Comparison of ENCODE assay signal across 8 mouse cellular contexts in the genomic region with DNA sequence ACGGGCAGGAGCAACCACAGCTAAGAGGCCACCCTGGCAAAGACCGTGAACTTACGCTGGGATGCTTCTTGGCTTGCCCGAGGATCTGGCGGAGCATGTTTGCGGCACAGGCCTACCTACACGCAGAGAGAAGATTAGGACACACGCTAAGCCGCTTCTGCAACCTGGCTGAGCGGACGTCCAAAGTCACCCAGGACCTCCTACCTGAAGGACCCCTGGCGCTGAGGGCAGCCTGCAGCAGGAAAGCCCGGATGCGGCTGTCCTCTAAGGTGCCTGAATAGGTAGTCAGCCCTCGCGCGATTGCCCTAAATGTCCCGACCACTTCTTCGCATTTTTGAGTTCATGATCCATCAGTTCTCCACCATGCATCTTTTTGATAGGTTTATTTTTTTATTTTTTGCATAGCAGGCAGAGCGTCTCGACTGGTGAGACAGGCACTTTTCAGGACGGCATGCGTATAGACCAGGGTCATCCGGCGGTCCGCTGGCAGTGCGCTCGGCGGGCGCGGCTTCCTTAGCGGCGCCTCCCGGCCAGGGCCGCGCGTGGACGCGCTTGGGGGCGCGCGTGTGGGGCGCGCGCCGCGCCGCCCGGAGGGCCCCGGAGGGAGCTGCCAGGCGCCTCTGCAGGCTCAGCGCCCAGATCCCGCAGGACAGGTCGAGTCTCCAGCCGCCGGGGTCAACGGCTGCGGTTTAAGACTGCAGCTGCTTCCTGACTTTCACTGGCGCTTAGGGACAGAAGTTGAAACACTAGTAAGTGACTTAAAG. TPM values are rescaled to one million over a fixed set of nuclear protein-coding genes. Genes with fewer than 3 reads are reported as not detected.
DNase-seq lines count a peak whose midpoint lies in the region; ATAC-seq and TF ChIP-seq lines count a peak whose summit lies in the region.

A gene (minus strand): TSS at position 229 of the 764 bp plus-strand sequence.
A gene (plus strand): TSS at position 541 of the 764 bp plus-strand sequence.

- H3K9me3 ChIP-seq in E14TG2a.4 (ENCODE audit: low read length), result no peaks in the 10 kb centered on the region
- no peaks in the 10 kb centered on the region for H3K9me3 ChIP-seq in forebrain, embryonic 12.5 days
- no peaks in the 10 kb centered on the region for H3K9me3 ChIP-seq in heart, postnatal 0 days (replicated peaks; ENCODE audit: control insufficient read depth, low read length)
- H3K9me3 ChIP-seq in liver, embryonic 16.5 days (replicated peaks; ENCODE audit: control insufficient read depth, low read length), result no peaks in the 10 kb centered on the region
- H3K9me3 ChIP-seq in neural tube, embryonic 13.5 days, result no peaks in the 10 kb centered on the region

- peak; percentile 99 for TF ChIP-seq EP300 in heart, postnatal 0 days (IDR thresholded peaks at IDR 0.05; ENCODE audit: low read depth)

- H3K4me1 ChIP-seq in E14TG2a.4 (replicated peaks; ENCODE audit: low read depth, low read length), result peaks cover 28% of the 10 kb centered on the region
- H3K4me1 ChIP-seq in forebrain, embryonic 12.5 days, result peaks cover 19% of the 10 kb centered on the region
- H3K4me1 ChIP-seq in heart, postnatal 0 days (ENCODE audit: control insufficient read depth, insufficient read depth), result peaks cover 14% of the 10 kb centered on the region
- peaks cover 17% of the 10 kb centered on the region for H3K4me1 ChIP-seq in liver, embryonic 16.5 days (ENCODE audit: control insufficient read depth, low read depth, low read length)
- peaks cover 23% of the 10 kb centered on the region for H3K4me1 ChIP-seq in neural tube, embryonic 13.5 days (replicated peaks)
- H3K4me1 ChIP-seq in testis, adult 2 months (ENCODE audit: control insufficient read depth, insufficient read depth, low read length), result no peaks in the 10 kb centered on the region

- peak; percentile 90 for TF ChIP-seq POLR2A in testis, adult 2 months (IDR thresholded peaks at IDR 0.05; ENCODE audit: control insufficient read depth, low read depth, low read length)

- peak within 1 kb of the TSS; percentile 95 for H3K4me3 ChIP-seq in E14TG2a.4 (replicated peaks; ENCODE audit: low read length)
- H3K4me3 ChIP-seq in forebrain, embryonic 12.5 days (replicated peaks), result peak within 1 kb of the TSS; percentile 63
- peak within 1 kb of the TSS; percentile 63 for H3K4me3 ChIP-seq in heart, postnatal 0 days (ENCODE audit: low read depth, low read length)
- peak within 1 kb of the TSS; percentile 75 for H3K4me3 ChIP-seq in liver, embryonic 16.5 days (ENCODE audit: low read depth, low read length)
- peak within 1 kb of the TSS; percentile 75 for H3K4me3 ChIP-seq in neural tube, embryonic 13.5 days
- peak within 1 kb of the TSS; percentile 97 for H3K4me3 ChIP-seq in testis, adult 2 months (ENCODE audit: control insufficient read depth, low read depth, low read length)

- no peak for TF ChIP-seq CTCF in E14TG2a.4 (conservative IDR thresholded peaks at IDR 0.05; ENCODE audit: low read length)
- TF ChIP-seq CTCF in heart, postnatal 0 days (IDR thresholded peaks at IDR 0.05; ENCODE audit: low read depth), result no peak
- no peak for TF ChIP-seq CTCF in testis, adult 2 months (IDR thresholded peaks at IDR 0.05; ENCODE audit: control insufficient read depth, insufficient read depth, insufficient replicate concordance, low read depth, low read length)

- peak; percentile 83 for DNase-seq in c-Kit-positive CD71-positive TER-119-positive erythroid progenitor cells, embryonic 14.5 days (ENCODE audit: low spot score)
- DNase-seq in heart, postnatal 0 days (ENCODE audit: low spot score), result peak; percentile 95
- DNase-seq in kidney, postnatal 4 days, result peak; percentile 92 to 95

- ATAC-seq in forebrain, embryonic 12.5 days (ENCODE audit: low FRiP score), result peak; percentile 96
- peak; percentile 97 for ATAC-seq in heart, postnatal 0 days (ENCODE audit: insufficient read depth, low read depth)
- peak; percentile 98 for ATAC-seq in liver, embryonic 16.5 days (ENCODE audit: low read depth)
- peak; percentile 97 for ATAC-seq in neural tube, embryonic 13.5 days (ENCODE audit: low read depth)

- under 1% methylated on average over 59 of the region's 59 CpGs for WGBS in forebrain, embryonic 12.5 days
- WGBS in heart, postnatal 0 days, result under 1% methylated on average over 59 of the region's 59 CpGs
- WGBS in liver, embryonic 16.5 days (ENCODE audit: insufficient replicate concordance), result under 1% methylated on average over 59 of the region's 59 CpGs
- WGBS in neural tube, embryonic 13.5 days, result under 1% methylated on average over 59 of the region's 59 CpGs

- peaks cover 36% of the 10 kb centered on the region for H3K36me3 ChIP-seq in E14TG2a.4 (ENCODE audit: insufficient read depth, low read length)
- peaks cover 15% of the 10 kb centered on the region for H3K36me3 ChIP-seq in forebrain, embryonic 12.5 days (replicated peaks)
- H3K36me3 ChIP-seq in heart, postnatal 0 days (replicated peaks; ENCODE audit: control insufficient read depth, insufficient read depth, low read length), result peaks cover 20% of the 10 kb centered on the region
- H3K36me3 ChIP-seq in liver, embryonic 16.5 days (ENCODE audit: control insufficient read depth, insufficient read depth), result peaks cover 2% of the 10 kb centered on the region; the same call in 1 of the 2 replicates
- peaks cover 22% of the 10 kb centered on the region for H3K36me3 ChIP-seq in neural tube, embryonic 13.5 days
- no peaks in the 10 kb centered on the region for H3K36me3 ChIP-seq in testis, adult 2 months (ENCODE audit: control insufficient read depth, insufficient read depth, low read length)

- H3K4me2 ChIP-seq in forebrain, embryonic 12.5 days, result peak within 1 kb of the TSS; percentile 55
- H3K4me2 ChIP-seq in heart, postnatal 0 days (ENCODE audit: low read depth, low read length), result peak within 1 kb of the TSS; percentile 62
- H3K4me2 ChIP-seq in liver, embryonic 16.5 days (ENCODE audit: low read depth, low read length), result peak within 1 kb of the TSS; percentile 78
- peak within 1 kb of the TSS; percentile 80 for H3K4me2 ChIP-seq in neural tube, embryonic 13.5 days

- H3K9ac ChIP-seq in forebrain, embryonic 12.5 days, result peak within 1 kb of the TSS; percentile 83
- H3K9ac ChIP-seq in heart, postnatal 0 days (replicated peaks; ENCODE audit: low read depth, low read length), result peak within 1 kb of the TSS; percentile 83
- peak within 1 kb of the TSS; percentile 78 for H3K9ac ChIP-seq in liver, embryonic 16.5 days (ENCODE audit: low read depth, low read length)
- peak within 1 kb of the TSS; percentile 93 for H3K9ac ChIP-seq in neural tube, embryonic 13.5 days

- H3K27me3 ChIP-seq in E14TG2a.4 (ENCODE audit: insufficient read depth, low read length), result no peaks in the 10 kb centered on the region
- no peaks in the 10 kb centered on the region for H3K27me3 ChIP-seq in forebrain, embryonic 12.5 days
- H3K27me3 ChIP-seq in heart, postnatal 0 days (ENCODE audit: control insufficient read depth, insufficient read depth, low read length), result no peaks in the 10 kb centered on the region
- H3K27me3 ChIP-seq in liver, embryonic 16.5 days (ENCODE audit: control insufficient read depth, insufficient read depth, low read depth, low read length), result no peaks in the 10 kb centered on the region
- no peaks in the 10 kb centered on the region for H3K27me3 ChIP-seq in neural tube, embryonic 13.5 days
- no peaks in the 10 kb centered on the region for H3K27me3 ChIP-seq in testis, adult 2 months (ENCODE audit: control insufficient read depth, insufficient read depth, low read length)

- peak within 1 kb of the TSS; percentile 61 for H3K27ac ChIP-seq in forebrain, embryonic 12.5 days
- peak within 1 kb of the TSS; percentile 85 for H3K27ac ChIP-seq in heart, postnatal 0 days (ENCODE audit: low read depth)
- peak within 1 kb of the TSS; percentile 79 for H3K27ac ChIP-seq in liver, embryonic 16.5 days (ENCODE audit: low read length)
- peak within 1 kb of the TSS; percentile 81 for H3K27ac ChIP-seq in neural tube, embryonic 13.5 days (replicated peaks)
- peak within 1 kb of the TSS; percentile 84 for H3K27ac ChIP-seq in testis, adult 2 months (ENCODE audit: control insufficient read depth, insufficient read depth, low read depth, low read length)

RNA-seq across cellular contexts. Expression of the first gene that starts in this region (rescaled TPM):
- 705 and 733 TPM in 2 replicates for polyA plus RNA-seq in forebrain, embryonic 12.5 days (2016; fragmentation: Nextera tagmentation; extraction: Ambion mirVana)
- 1,872 and 2,133 TPM in 2 replicates for total RNA-seq in heart, postnatal 0 days (2014; rRNA removed; ENCODE audit: low replicate concordance)
- 3,474 and 3,647 TPM in 2 replicates for polyA plus RNA-seq in heart, postnatal 0 days (2015; fragmentation: Nextera tagmentation; extraction: Ambion mirVana)
- 494 and 536 TPM in 2 replicates for polyA plus RNA-seq in liver, embryonic 16.5 days (2015; fragmentation: Nextera tagmentation; extraction: Ambion mirVana)
- polyA plus RNA-seq in neural tube, embryonic 13.5 days (2015; fragmentation: Nextera tagmentation; extraction: Ambion mirVana), result 1,026 and 1,207 TPM in 2 replicates
- polyA plus RNA-seq in testis, adult 2 months (2012; rRNA removed), result 60.6 and 65.2 TPM in 2 replicates

RNA-seq across cellular contexts. Expression of the second gene that starts in this region (rescaled TPM):
- 103 and 127 TPM in 2 replicates for polyA plus RNA-seq in forebrain, embryonic 12.5 days (2016; fragmentation: Nextera tagmentation; extraction: Ambion mirVana)
- total RNA-seq in heart, postnatal 0 days (2014; rRNA removed; ENCODE audit: low replicate concordance), result 34.4 and 49.8 TPM in 2 replicates
- polyA plus RNA-seq in heart, postnatal 0 days (2015; fragmentation: Nextera tagmentation; extraction: Ambion mirVana), result 42.2 and 46.7 TPM in 2 replicates
- 11.7 and 13.0 TPM in 2 replicates for polyA plus RNA-seq in liver, embryonic 16.5 days (2015; fragmentation: Nextera tagmentation; extraction: Ambion mirVana)
- 90.6 and 99.3 TPM in 2 replicates for polyA plus RNA-seq in neural tube, embryonic 13.5 days (2015; fragmentation: Nextera tagmentation; extraction: Ambion mirVana)
- polyA plus RNA-seq in testis, adult 2 months (2012; rRNA removed), result 3.8 and 5.7 TPM in 2 replicates

Comparison
In these comparisons a context has a peak if more than half of its experiments do, and no peak if none do; other contexts are left out.
1. Peak in every context shown above with its lines: DNase-seq, ATAC-seq, H3K4me3 ChIP-seq and H3K27ac ChIP-seq.